In genomic region chr6:114462747-114463146, GRCm38 (mm10) we compare ENCODE assay signal across 8 mouse cellular contexts.
DNase-seq lines count a peak whose midpoint lies in the region; ATAC-seq and TF ChIP-seq lines count a peak whose summit lies in the region.

No protein-coding gene starts in this region.

- H3K9ac ChIP-seq in heart, postnatal 0 days (replicated peaks; ENCODE audit: low read depth, low read length): no peak overlapping the region

- H3K4me1 ChIP-seq in heart, postnatal 0 days (ENCODE audit: control insufficient read depth, insufficient read depth): no peaks in the 10 kb centered on the region
- H3K4me1 ChIP-seq in heart, embryonic 10.5 days: peaks cover 15% of the 10 kb centered on the region; the same call in 1 of the 2 replicates

- no peak for DNase-seq in heart, postnatal 0 days (ENCODE audit: low spot score)
- DNase-seq in heart, embryonic 10.5 days (ENCODE audit: low spot score): no peak
- peak; percentile 38 for DNase-seq in right cerebral cortex, postnatal 14 days
- DNase-seq in right cerebral cortex, adult 18-20 months: no peak
- DNase-seq in splenic B cell, adult 2 months (ENCODE audit: low read depth, low spot score): peak; percentile 8
- DNase-seq in left cerebral cortex, postnatal 10 days (ENCODE audit: extremely low spot score in 1 of 2, low spot score in 2 of 2): no peak
- no peak for DNase-seq in right cerebral cortex, postnatal 10 days (ENCODE audit: low spot score in 2 of 2)

- no peak for TF ChIP-seq EP300 in heart, postnatal 0 days (IDR thresholded peaks at IDR 0.05; ENCODE audit: low read depth)

- no peaks in the 10 kb centered on the region for H3K36me3 ChIP-seq in heart, postnatal 0 days (replicated peaks; ENCODE audit: control insufficient read depth, insufficient read depth, low read length)
- no peaks in the 10 kb centered on the region for H3K36me3 ChIP-seq in heart, embryonic 10.5 days
- H3K36me3 ChIP-seq in splenic B cell, adult 2 months (ENCODE audit: control insufficient read depth, insufficient read depth, low read length, poor library complexity, severe bottlenecking): no peaks in the 10 kb centered on the region

- intact Hi-C loops in left cerebral cortex, postnatal 10 days (cut with DNase I): loop anchor here (10.0 kb wide), 1 partner anchor 232 kb away; no protein-coding TSS in a partner anchor

- 0 out of 2 replicates have a peak, but pooled peaks cover 3% of the 10 kb centered on the region for H3K9me3 ChIP-seq in heart, postnatal 0 days (replicated peaks; ENCODE audit: control insufficient read depth, low read length)
- peaks cover 3% of the 10 kb centered on the region; the same call in 1 of the 2 replicates for H3K9me3 ChIP-seq in heart, embryonic 10.5 days

- no peak overlapping the region for H3K4me3 ChIP-seq in heart, postnatal 0 days (ENCODE audit: low read depth, low read length)
- no peak overlapping the region for H3K4me3 ChIP-seq in heart, embryonic 10.5 days

- no peak overlapping the region for H3K4me2 ChIP-seq in heart, postnatal 0 days (ENCODE audit: low read depth, low read length)

- ATAC-seq in heart, postnatal 0 days (ENCODE audit: insufficient read depth, low read depth): no peak
- ATAC-seq in common myeloid progenitor, adult 5-6 weeks (replicated peaks; ENCODE audit: low read depth, poor library complexity, severe bottlenecking): peak; percentile 45; the same call in 1 of the 2 replicates

- no peak overlapping the region for H3K27ac ChIP-seq in heart, postnatal 0 days (ENCODE audit: low read depth)
- H3K27ac ChIP-seq in heart, embryonic 10.5 days: no peak overlapping the region

- H3K27me3 ChIP-seq in heart, postnatal 0 days (ENCODE audit: control insufficient read depth, insufficient read depth, low read length): no peaks in the 10 kb centered on the region
- no peaks in the 10 kb centered on the region for H3K27me3 ChIP-seq in heart, embryonic 10.5 days (ENCODE audit: insufficient read depth, poor library complexity, severe bottlenecking)
- no peaks in the 10 kb centered on the region for H3K27me3 ChIP-seq in splenic B cell, adult 2 months (ENCODE audit: control insufficient read depth, insufficient read depth, low read length, poor library complexity, severe bottlenecking)

- WGBS in heart, postnatal 0 days: 29% methylated on average over 4 of the region's 4 CpGs
- WGBS in heart, embryonic 10.5 days: 30% methylated on average over 4 of the region's 4 CpGs

- peak; percentile 52 for TF ChIP-seq CTCF in heart, postnatal 0 days (IDR thresholded peaks at IDR 0.05; ENCODE audit: low read depth)

Comparison
In these comparisons a context has a peak if more than half of its experiments do, and no peak if none do; other contexts are left out.
1. DNase-seq: peak in right cerebral cortex, postnatal 14 days (single experiment) and splenic B cell, adult 2 months (single experiment); none in heart, postnatal 0 days (single experiment), heart, embryonic 10.5 days (single experiment), right cerebral cortex, adult 18-20 months (single experiment), left cerebral cortex, postnatal 10 days (0 of 2) and right cerebral cortex, postnatal 10 days (0 of 2).